Mouse (Mus musculus): ENCODE measurements at regions not wholly inside any gene's neighbourhood (a gene's known extent, or its start where the extent isn't known, plus 50 kb on each side); places are given as distances from the start of the nearest gene placed in this dataset.
A peak's percentile ranks its signal among the peaks of the same experiment; 100 is the strongest.

DNA sequence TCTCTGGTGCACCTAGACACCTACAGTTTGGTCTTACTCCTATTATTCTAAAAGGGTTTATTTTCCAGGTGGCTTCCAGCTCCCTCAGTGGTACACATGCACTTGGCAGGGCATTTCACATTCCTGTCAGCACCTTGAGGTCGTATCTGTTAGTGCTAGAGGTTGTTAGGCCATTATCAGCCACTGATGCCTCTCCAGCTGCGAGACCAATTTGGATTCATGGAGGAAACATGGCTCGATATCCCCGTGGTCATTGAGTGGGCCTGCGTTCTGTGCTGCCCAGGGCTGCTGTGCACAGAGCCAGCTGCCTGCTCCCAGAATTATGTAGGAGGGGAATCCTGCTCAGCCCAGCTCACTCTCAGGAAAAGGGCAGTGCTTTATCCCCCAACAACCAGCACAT is 60.1 kb upstream of the Irx1 start:
- DNase-seq (ENCODE audit: low read depth, low spot score), result no peak

DNA sequence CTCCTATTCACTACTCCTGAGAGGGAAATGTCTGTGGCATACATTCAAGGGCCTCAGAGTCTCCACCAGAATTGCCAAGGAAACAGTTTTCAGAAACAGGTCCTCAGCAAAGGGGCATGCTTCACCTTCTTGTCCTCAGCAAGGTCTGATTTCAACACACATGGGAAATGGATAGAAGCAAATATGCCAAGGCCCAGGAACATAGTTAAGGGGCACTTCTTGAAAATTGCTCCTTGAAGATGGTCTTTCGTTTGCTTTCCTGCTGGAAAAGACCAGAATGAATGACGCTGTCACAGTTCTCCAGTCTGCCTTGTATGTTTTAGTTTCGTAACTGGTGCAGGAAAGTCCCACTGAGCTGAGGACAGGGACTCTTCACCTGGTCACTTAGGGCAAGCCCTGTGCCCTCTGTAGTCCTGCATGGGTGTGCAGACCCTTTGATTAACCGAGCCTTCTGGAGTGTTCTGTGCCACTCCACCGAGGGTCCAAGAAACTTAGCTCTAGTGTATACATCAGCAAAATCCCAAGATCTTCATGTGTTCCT is 80.5 kb upstream of the Irx1 start:
- no peak for DNase-seq (ENCODE audit: low read depth, low spot score)

DNA sequence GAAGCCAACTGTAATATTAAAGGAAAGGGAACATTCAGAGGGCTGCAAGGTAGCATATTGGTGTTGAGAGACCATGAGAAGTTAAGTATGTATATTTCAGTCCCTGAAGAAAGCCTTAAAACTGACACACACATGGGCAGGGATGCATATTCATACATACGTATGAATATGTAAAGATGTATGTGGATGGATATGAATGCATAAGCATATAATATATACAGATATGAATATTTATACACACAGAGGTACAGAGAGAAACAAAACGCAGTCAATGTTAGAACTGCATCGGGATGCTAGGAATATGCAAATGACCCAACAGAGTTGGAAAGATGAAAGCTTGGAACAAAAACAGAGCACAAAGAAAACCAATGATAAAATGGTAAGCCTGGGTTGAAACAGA is 92.9 kb upstream of the Irx1 start:
- DNase-seq (ENCODE audit: low read depth, low spot score), result no peak

DNA sequence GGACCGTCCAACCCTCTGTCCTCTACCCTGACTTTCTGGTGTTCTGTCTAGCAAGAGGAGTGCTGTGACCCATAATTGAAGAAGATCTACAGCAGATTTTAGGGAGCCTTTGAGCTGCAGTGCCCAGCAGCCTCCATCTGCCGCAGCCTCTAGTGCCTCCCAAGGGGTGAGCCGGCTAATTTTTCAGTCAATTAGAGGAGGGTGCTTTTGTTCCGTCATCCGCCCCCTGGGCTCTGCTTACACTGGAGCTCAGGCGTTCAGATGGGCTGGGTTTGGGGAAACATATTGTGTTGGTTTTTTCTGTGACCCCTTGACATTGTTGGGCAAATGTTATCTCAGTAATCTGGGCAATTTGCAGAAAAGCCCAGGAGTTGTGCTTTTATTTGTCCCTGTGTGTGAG is 98.1 kb upstream of the Irx1 start:
- DNase-seq (ENCODE audit: low read depth, low spot score), result no peak

DNA sequence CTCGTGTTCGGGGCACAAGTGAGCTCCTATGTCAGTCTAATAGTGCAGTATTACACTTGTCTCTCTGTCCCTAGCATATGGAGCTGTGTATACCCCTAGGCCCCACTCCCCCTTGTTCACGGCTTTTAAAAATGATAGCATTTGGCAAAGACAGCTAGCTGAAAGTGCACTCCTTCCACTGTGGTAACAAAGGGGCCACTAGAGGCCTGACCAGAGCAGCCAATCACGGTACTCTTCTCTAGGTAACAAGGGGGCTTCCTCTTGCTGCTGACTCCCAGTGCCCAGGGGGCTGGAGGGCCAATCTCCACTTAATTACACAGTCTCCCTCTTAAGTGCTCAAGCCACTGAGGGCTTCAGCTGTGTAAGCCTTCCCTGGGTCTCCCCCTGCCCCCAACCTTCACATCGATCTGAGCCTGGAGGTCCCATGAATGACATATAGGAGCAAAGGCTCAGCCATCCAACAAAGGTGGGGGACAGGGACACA is 99.8 kb upstream of the Irx1 start:
- no peak for DNase-seq (ENCODE audit: low read depth, low spot score)

DNA sequence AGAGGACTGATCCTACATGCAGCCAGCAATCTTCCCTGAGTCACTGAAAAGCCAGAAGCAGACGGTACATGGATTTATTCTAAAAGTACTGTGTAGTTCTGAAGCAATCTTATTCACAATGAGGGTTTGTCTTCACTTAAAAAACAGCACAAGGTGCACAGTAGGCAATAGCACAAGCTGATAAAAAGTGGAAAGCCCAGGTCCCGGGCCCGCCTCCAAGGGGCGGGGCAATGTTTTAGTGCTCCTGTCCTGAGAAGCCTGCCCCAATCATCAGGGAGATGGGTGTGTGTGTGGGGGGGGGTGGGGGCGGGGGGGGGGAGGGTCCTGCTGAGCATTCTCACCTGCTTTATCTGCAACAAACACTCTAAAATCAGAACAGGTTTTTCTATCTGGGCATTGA is 133.1 kb upstream of the Irx1 start:
- DNase-seq (ENCODE audit: low read depth, low spot score), result no peak

DNA sequence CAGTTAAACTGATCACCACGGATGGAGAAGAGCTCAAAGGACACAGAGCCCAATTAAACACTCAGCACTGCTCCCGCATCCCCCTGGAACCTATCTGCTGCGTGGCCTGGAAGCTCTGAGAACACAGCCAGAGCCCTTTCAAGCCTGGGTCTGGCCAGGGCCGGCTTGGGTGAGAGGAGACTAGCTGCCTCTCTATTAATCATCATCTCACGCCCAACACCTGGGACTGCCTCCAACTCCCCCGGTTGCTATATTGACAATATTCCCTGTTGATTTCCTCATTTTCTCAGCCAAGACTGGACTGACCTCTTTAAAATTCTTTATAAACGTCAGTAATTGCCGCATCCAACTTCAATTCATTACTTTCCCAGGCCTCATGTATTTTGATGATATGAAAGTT is 133.7 kb upstream of the Irx1 start:
- no peak for DNase-seq (ENCODE audit: low read depth, low spot score)

DNA sequence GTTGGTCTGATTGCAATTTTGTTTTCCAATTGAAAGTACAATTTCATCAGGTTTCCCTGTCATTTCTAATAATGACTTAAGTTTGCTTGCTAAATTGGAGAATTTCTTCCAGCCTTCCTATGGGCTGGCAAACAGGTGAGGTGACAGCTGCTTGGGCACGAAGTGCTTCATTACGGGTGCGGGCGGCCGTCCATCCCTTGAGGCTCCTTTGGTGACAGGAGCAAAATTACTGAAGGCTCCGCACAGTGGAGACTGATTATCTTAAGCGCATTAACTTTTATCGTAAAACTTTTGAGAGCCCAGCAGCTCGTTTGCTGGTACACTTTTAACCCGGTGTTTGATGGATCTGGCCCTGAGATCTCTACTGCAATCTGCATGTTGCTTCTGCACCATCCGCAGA is 134.3 kb upstream of the Irx1 start:
- DNase-seq (ENCODE audit: low read depth, low spot score), result no peak

DNA sequence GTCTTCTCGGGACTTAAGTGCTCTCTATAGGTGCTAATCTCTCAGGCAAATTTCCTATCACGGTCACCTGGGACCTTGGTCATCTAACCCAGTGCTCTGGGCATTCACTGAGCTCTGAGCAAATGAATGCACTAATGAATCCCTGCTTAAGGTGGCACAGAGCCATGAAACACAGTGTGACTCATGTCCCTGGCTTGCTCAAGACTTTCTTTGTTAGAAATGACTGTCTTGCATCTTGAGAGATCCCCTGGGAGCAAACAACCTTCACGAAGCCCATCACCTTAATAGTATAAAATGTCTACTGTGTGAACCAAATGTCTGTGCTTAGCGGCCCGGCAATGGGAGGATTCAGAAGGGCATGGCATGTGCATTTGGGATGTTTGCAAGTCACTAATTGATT is 137.2 kb upstream of the Irx1 start:
- no peak for DNase-seq (ENCODE audit: low read depth, low spot score)

DNA sequence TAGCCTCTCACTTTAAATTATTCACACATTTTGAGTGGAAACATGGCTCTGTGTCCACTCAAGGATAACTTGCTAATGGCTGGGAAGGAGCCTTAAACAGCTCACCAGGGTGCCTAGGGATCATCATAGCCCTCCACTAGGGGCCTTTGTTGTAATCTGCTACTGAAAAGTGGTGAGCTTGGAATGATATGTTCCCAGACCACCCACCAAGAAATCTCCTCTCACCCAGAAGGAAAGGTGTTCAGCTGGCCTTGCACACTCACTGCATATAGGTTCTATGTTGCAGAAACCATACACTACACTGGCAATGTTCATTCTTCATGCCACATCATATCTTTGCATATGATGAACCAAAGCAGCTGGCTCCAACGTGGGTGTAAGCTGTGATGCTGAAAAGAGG is 145.1 kb upstream of the Irx1 start:
- DNase-seq (ENCODE audit: low read depth, low spot score), result no peak

DNA sequence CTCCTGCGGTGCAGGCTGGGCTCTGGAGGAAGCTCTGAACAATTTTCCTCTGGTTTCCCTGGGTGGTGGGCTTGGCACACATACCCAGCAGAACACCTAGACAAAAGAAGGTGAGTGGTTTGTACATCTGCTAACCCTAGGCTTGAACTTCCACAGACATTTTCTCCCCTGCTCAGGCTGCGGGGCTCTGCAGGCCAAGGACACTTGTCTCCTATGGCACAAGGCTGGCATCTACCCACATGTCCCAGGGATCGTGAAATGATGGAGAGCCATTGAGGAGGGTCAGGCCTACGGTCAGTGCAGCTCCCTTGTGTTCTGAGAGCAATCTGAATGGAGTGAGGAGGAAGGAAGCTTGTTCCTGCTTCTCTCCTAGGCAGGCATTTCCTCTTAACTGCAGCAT is 150.4 kb upstream of the Irx1 start:
- no peak for DNase-seq (ENCODE audit: low read depth, low spot score)

DNA sequence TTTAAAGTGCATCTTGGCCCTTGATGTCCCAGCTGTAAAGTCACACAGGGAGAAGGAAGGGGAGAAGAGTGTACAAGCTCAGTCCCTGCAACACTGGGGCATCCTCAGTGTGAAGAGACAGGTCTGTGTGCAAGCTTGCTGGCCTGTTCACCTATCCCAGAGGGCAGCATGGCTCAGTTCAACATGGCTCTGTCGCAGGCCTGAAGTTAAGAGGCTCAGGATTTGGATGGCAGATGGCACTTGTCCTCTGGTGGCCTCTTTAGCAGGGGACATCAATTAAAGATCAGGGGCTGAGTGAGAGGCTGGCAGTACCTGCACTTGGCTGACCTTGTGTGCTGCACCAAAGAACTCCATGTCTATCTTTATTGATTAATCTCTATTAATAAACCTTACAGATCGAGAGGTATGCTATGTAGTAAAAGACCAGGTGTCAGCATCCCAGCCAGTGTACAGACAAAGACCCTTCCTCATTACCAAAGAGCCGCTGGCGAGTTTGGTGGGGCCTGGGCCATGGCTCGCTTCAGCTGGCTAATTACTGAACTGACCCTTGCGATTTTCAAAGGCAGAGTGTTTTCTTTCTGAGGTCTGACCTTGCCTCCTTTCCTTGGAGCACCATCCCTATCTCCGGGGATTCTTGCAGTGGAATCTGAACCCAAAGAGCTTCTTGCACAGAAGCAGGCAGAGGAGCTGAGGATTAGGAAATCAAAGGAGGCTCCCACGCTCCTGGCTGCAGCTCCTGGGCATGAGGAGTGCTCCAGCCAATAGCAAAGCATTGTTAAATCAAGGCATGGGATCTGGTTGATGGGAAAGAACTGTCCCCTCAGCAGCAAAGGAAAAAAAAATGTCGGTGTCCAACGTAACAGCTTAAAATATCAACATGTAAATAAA is 151.5 kb upstream of the Irx1 start:
- DNase-seq (ENCODE audit: low read depth, low spot score), result no peak

DNA sequence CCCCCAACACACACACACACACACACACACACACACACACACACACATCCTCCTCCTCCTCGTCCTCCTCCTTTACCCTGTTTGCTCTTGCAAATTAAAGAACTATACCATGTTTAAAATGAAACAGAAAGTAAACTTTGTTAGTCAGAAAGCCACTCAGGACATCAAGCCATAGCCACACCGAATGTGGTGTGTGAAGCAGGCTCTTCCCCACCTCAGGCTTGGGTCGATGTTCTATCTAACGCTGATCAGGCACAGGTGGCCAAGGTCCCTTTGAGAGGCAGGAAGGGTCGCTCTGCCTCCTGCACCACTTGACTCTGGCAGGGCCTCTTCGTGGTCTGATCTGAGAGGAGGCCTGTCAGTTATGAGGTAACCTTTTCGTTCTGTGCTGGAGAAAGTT is 156.9 kb upstream of the Irx1 start:
- DNase-seq (ENCODE audit: low read depth, low spot score), result no peak

DNA sequence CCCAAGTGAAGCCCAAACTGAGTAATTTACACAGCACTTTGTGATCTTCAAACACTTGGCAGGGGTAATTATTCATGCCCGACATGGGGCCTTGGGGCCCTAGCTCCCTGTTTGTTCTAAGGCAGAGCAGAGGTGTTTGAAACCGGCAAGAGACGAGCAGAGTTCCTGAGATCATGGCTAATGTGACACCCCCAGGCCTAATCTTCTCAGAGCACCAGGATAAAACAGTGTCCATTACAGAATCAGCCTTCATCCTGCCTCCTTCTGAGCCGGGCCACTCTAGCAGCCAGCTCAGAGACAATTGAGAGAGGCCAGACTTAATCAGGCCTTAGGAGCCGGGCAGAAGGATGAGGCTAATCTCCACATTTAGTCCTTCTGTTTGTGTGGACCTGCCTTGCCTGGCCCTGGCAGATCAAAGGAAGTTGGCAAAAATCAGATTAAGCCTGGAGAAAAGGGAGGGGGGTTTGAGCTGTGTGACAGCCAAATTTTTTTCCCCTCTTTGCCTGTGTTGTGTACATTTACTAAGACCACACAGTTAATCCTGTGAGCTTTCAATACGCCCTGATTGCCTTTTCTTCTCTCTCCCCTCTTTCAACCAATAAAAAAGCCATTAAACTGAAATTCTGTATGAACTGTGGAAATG is 157.5 kb upstream of the Irx1 start:
- DNase-seq (ENCODE audit: low read depth, low spot score), result no peak

DNA sequence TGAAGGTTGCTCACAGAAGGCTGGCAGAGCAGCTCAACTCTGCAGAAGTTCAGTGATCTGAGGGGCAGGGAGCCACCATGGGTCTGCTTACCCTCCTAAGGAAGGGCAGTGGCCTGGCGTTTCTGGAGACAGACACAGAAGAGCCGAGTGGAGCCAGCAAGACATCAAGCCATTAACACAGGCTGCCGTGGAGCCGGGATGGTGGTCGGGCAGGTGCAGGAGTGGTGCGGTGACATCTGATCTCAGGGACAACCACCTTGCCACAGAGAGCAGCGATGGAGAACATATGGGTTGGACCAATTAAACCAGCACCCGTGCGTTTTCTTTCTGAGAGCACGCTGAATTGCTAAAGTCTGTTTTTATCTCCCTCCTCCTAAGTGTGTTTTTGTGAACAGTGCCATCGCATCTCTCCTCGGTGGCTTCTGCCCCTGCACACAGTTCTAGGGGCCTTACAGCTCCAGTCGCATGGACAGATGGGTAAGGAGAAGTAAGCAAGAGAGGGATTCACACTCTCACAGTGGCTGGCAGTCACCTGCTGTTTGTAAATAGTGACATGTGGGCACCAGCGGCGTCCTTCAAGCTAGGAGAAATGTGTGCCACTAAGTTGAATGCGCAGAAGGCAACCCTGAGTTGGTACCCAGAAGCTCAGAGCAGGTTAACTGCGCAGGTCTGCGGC is 158.2 kb upstream of the Irx1 start:
- no peak for DNase-seq (ENCODE audit: low read depth, low spot score)

DNA sequence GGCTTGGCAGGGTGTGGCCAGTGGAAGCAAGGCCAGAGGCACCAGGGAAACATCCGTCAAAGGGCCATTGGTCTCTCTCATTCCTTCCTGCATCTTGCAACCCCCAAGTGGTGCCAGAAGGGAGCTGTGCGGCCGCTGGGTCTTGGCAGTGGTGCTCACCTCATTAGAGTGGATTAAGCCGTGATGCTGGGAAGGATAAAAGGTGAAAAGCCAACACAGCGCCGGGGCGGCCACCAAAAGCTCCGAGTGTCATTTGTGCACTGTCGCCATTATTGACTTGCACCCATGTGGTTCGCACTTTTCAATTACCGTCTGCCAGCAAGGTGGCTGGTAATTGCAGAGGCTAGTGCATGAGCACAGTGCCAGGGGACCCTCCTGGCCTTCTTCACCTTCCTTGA is 158.7 kb upstream of the Irx1 start:
- no peak for DNase-seq (ENCODE audit: low read depth, low spot score)

DNA sequence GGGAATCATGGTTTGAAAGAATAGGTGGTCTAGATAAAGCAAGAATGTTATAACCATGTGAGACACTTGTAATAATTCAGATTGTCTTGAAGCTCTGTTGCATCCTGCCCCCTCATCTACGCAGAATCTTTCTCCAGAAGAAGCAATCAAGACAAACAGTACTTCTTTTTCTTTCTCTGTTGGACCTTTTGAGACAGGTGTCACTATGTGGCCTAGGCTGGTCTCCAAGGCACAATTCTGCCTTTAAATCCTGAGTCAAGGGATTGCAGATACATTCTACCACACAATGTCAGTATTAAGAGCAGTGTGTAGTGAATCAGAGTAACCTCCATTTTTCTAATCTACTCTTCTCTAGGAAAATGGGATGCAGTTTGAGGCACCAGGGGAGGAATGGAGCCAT is 164.8 kb upstream of the Irx1 start:
- DNase-seq (ENCODE audit: low read depth, low spot score), result no peak

DNA sequence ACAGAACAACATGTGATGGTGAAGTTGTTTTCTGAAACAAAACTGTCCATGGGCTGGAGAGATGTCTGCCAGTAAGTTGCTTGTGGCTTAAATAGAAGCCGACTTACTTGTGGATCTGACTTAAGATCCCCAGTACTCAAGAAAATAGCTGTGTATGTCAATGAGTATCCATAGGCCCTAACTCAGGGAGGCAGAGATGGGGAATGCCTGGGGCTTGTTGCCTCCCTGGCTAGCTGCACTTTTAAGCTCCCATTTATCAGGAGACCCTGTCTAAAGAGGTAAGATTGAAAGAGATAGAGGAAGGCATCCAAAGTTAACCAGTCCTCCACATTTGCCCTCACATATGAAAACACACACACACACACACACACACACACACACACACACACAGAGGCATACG is 167.8 kb upstream of the Irx1 start:
- no peak for DNase-seq (ENCODE audit: low read depth, low spot score)

DNA sequence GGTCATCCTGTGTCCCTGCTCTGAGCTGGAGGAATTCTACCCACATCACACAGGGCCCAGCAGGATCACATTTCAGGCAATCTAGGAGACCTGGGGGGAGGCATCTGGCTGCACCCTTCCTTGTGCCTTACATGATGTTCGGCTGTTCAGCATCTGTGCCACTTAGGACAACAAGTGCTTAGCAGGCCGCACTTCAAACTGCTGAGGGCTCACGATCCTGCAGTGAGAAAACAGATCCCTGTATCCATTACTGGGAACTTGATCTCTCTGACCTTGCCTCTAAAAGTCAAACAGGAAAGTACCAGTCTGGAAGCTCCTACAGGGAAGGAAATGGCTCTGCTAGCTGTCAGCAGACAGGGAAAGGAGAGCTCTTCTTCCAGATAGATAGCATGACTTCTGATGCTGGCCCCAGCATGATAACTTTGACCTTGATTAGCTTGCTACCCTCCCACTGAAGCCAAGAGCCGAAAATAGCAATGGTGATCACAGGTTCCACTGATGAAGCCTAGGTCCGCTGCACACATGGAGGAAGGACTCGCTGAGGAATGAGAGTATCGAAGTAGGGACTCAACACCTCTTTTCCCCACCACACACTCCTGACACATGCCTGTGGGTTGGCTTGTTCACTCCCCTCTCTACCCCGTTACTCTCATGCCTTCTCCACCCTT is 170.7 kb upstream of the Irx1 start:
- DNase-seq (ENCODE audit: low read depth, low spot score), result peak; percentile 8

DNA sequence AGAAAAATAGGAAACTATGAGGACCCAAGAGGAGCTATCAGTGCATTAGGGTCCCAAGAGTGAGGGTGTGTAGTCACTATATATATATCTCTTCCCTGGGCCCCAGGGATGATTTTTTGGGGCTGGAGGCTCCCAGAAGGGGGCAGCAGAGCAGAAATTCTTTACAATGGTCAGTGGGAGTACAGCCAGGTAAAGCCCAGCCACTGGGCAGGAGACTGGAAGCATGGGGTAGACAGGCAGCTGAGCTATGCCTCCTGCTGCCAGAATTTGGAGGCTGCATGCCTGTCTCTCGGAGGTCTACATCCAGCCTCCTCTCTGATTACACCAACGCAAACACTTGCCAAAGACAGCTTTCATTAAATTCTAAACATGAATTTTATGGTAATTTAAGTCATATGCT is 202.7 kb upstream of the Irx1 start:
- no peak for DNase-seq (ENCODE audit: low read depth, low spot score)

DNA sequence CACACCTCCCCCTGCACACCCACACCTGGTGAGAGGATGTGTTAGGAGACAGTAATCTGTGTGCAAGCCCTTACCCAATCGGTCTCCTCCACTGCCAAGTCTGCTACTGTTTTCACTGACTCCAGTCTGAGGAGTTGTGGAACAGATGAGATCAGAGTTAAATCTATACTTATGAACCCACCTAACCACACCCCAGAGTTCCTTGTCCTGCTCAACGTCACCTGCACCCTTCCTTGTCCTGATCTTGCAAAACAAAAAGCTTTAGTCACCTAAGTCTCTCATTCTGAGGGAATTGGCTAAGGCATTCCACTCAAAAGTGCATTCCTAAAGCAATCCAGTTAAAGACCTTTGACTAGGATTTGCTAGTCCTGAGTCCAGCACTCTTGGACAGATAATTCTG is 203.9 kb upstream of the Irx1 start:
- no peak for DNase-seq (ENCODE audit: low read depth, low spot score)

DNA sequence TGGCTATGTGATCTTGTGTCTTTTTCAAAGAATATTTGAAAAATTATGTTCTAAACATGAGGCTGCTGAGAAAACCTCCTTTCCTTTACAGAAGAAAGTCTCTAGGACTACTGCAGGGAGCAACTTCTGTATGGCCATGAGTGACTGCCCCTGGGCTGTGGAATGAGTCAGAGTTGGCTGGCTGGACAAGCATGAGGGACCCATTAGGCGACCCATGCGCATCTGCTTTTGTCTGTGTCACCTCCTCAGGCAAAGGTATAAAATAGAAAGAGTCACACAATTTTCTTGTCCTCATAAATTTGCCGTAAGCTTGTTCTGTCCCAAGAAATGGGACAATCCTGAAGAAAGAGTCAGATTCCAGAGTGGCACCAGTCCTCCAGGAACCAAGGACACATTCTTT is 220.1 kb upstream of the Irx1 start:
- no peak for DNase-seq (ENCODE audit: low read depth, low spot score)

Measured in ES-CJ7 (cell line).